Mouse (Mus musculus) MN1 (cell line): ENCODE results near the gene Adamtsl1.
A peak's percentile ranks its signal among the peaks of the same experiment; 100 is the strongest.

ENCODE experiments used
- DNase-seq: peaks from one replicate; pipeline ENCODE4 v3.0.0-alpha.2; 2016; ENCODE audit warnings: low spot score

Gene Adamtsl1

DNA sequence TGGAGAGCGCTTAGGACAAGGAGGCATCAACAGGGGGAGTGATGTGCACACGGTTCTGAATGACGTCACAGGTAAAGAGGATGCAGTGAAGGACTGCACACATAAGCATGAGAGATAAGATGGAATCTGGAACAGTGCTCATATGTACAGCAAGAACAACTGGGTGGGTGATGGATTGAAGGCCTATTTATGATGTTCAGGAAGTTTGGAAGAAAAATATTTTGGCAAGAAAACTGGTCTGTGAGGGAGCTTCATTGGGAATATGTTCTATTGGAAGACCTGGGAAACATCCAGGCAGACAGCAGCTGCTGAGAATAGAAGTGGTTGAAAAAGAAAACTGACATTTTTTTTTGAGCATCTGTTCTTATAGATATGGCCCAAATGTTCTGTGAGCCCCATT, 300.4 kb downstream of the Adamtsl1 start:
- DNase-seq: no peak

GRCm38 (mm10) chr4:85818504-85818903, 304.5 kb downstream of the Adamtsl1 start:
- DNase-seq: no peak

- DNase-seq: peak; percentile 33
These were observed 305.2 kb downstream of the Adamtsl1 start for GRCm38 (mm10) chr4:85819169-85819568.

- no peak for DNase-seq
These were observed 305.9 kb downstream of the Adamtsl1 start for GRCm38 (mm10) chr4:85819921-85820320.

- DNase-seq: no peak
These were observed 310.2 kb downstream of the Adamtsl1 start for GRCm38 (mm10) chr4:85823952-85824704.

- DNase-seq: no peak
These were observed 310.7 kb downstream of the Adamtsl1 start for GRCm38 (mm10) chr4:85824705-85825085.

GRCm38 (mm10) chr4:85837058-85837457, 323.1 kb downstream of the Adamtsl1 start:
- no peak for DNase-seq

DNA sequence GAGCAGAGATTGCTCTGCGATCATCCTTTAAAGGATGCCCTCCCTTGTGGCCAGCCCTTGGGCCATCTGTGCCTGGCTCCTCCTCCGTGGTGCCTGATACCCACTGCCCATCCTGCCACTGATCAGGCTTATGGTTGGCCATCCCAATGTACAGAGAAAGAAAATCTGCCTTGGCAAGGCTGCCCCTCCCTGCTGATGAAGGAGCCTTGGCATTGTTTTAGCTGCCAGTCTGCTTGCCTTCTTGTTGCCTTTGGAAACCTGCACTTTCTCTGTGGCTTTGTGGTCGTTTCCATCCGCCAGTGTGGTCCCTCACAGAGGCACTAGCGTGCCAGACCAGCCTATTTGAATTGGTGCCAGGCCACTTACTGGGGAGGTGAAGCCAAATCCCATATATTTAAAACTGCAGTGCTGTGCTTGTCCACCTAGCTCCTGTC, 323.6 kb downstream of the Adamtsl1 start:
- DNase-seq: no peak

DNA sequence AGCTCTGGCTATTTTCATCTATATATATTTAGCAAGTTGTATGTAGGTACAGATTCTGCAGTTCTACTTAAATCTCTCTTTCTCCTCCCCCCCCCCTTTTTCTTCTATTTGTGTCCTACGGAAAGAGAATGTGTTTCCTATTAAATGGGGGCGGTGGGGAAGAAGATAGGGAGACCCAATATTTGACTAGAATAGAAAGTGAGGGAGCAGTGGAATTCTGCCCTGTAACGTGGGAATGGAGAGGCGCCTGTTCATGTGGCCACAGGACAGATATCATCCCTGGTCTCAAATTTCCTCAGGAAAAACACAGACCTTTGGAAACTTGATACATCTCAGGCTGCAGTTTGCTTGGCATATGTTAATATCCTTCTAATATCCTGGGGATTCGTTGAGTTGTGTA, 324.1 kb downstream of the Adamtsl1 start:
- DNase-seq: no peak

GRCm38 (mm10) chr4:85842113-85842512, 328.1 kb downstream of the Adamtsl1 start:
- DNase-seq: no peak

GRCm38 (mm10) chr4:85844381-85844780, 330.4 kb downstream of the Adamtsl1 start:
- no peak for DNase-seq

GRCm38 (mm10) chr4:85845931-85846330, 332.0 kb downstream of the Adamtsl1 start:
- no peak for DNase-seq

GRCm38 (mm10) chr4:85853401-85853800, 339.4 kb downstream of the Adamtsl1 start:
- DNase-seq: no peak

DNA sequence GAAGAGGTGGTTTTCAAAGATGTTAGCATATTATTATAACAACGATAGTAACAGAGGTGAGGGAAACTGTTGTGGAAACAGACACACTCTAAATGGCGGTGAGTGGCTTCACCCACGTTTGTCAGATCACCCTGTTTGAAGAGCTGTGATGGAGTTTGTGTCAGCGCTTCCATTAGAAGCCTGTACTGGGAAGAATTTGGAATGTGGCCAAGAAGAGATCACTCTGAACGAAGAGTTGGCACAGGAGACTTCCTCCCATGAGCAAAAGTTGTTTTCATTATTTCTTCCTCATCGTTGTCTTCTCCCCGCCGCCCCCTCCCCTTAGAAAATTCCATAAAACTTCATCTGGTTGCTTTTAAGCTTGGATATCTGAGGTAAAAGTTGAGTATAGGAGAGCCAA, 340.5 kb downstream of the Adamtsl1 start:
- DNase-seq: no peak

GRCm38 (mm10) chr4:85879376-85879775, 365.4 kb downstream of the Adamtsl1 start:
- DNase-seq: no peak

DNA sequence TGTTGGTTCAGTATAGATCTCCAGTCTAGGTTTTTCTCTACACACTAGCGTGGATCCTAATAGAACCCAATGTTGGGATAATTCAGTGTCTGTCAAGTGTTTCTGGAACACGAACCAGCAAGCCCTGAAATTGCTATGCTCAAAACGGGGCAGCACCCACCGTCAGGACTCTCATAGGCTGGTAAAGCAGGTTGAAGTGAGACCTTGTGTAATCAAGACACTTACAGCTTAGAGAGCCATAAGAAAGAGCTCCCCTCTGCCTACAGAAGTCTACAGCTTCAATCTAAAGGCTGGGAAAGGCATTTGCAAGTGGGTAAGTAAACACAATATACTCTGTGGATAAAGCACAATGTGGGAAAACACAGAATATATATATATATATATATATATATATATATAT, 367.3 kb downstream of the Adamtsl1 start:
- DNase-seq: no peak

DNA sequence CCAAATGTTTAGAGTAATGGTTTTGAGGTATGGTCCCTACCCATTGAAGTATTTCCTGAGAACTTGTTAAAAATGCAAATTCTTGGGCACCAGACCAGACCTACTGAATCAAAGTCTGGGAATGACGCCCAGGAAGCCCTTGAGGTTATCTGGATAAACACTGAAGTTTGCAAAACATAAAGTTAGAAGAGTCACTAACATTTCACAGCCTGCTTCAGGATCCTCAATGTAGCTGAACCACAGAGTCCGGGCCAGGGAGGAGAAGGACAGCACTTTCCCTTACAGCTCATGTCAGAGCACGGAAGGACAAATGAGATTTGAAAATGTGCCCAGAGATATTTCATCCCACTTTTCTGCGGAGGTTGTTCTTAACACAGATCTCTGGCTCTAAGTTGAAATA, 370.1 kb downstream of the Adamtsl1 start:
- no peak for DNase-seq

DNA sequence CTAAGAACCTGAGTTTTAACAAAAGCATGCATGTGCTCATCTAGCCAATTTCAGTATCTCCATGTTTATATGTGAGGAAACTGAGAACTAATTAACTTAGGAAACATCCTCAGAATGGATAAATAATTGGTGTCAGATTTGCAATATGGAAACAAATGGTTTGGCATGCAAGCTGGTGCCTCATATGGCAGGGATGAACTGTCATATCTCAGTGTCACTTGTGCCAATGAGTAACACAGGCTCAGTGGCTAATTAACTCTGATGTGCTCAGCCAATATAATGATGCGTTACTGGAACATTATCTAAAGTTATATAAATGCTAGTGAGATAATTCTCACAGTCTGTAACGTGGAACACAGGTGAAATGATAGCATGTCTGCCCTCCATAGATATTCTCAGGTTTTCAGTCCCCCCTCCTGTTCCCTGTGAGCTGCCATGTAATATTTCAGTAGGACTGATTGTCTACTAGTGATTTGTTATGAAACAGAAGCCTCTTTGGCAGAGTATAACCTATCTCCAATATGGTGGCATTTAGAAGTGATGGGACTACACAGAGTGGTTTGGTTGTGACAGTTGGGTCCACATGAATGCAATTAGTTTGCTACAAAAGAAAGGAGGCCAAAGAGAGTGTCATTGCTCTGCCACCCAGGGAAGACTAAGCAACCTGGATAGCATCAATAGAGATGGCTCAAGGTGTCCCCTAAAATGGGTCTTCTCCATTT, 376.1 kb downstream of the Adamtsl1 start:
- DNase-seq: no peak

DNA sequence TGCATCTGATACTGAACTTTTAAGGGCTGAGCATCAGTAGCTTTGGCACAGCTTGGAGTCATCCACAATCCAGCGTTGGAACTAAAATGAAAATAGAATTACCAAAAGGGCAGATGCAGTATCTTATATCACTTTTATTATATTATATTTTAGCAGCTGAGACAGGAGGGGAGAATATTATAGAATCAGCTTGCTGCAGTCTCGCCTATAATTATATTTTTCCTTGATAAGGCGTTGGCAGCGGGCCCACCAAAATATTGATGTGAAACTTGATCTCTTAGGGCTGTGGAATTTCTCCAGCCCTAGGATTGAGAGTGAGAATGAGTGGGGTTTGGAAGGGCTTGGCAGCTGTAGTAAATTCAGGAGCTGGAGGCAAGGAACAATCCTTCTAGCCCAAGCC, 387.3 kb downstream of the Adamtsl1 start:
- no peak for DNase-seq

DNA sequence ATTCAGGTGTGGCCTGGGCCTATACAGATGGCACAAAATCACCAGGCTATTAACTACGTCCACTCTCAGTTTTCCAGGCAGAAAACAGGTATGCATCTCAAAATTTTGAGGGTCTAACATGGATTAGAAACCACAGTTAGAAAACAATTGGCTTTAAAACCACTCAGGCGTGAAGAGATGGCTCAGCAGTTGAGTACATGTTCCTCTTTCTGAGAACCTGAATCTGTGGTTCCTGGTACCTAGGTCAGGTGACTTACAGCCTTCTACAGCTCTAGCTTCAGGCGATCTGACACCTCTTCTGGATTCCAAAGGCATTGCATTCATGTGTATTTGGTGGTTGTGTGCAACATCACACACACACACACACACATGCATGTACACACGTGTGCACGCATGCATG, 390.2 kb downstream of the Adamtsl1 start:
- DNase-seq: no peak

- no peak for DNase-seq
These were observed 402.1 kb downstream of the Adamtsl1 start for GRCm38 (mm10) chr4:85916034-85916433.

DNA sequence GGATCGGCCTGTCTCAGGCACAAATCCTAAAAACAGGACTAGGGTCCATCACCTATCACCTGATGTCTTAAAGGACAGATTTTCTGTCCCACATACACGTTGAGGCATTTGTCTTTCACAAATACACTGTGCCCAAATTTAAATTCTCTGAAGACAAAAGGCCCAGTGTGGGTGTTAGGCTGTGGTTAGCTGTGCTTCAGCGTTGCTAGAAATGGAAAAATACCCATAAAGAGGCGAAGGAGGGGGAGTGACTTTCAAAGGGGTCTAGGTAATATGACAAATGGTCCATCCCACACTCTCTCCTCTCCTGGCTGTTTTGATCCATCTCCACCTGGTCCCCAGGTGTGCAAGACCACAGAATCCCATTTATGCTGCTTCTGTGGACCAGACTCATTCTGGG, 404.4 kb downstream of the Adamtsl1 start:
- DNase-seq: no peak

DNA sequence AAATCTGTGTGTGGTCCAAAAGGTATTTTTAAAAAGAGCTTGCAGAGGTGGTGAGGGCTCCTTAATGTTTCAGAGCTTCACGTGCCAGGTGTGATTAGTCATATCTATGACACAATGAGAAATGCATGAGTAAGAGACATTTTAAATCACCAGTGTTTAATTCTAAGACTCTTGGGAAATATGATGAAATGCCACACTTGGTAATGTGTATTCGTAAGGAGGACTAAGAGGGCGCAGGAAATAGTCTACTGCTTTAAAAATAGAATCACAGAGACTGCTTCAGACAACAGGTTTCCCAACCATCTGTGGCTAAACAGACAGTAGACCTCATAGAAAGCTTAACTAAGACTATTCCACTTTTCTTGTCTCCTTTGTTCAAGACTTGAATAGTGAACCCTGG, 406.5 kb downstream of the Adamtsl1 start:
- no peak for DNase-seq

DNA sequence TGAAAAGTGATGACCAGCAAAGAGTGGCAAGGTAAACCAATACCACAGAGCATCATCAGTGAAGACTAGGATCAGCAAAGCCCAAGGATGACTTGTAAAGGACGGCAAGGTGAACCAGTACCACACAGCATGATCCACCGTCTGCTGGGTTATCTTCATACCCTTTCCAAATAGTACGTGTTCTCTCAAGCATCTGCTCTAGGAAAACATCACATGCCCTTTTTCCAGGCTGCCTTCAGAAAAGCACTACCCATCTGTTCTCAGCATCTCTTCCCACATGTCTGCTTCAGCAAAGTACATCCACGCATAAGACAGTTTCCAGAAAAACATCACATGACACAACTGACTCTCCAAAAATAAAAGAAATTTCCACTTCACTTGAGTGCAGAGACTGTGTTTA, 408.8 kb downstream of the Adamtsl1 start:
- no peak for DNase-seq
